Mouse (Mus musculus) lung, adult 2 months (tissue): Measurements from ENCODE around the gene Stx2. TPM values are rescaled to one million over a fixed set of nuclear protein-coding genes. Genes with fewer than 3 reads are reported as not detected.
A peak's percentile ranks its signal among the peaks of the same experiment; 100 is the strongest.

Experiments used
- DNase-seq: peaks from one replicate; pipeline ENCODE4 v3.0.0; 2022
- H3K4me1 ChIP-seq: fragments of 200-500 bp; 2 replicates; pipeline ENCODE4 v1.6.1; 2011; ENCODE audit warnings: low read length; ENCODE audit not compliant: control insufficient read depth, insufficient read depth
- H3K4me3 ChIP-seq: fragments of 200-500 bp; replicated peaks from 2 replicates; pipeline ENCODE3; 2011; ENCODE audit warnings: low read depth, mild to moderate bottlenecking, control low read depth, low read length; ENCODE audit errors: extremely low read depth
- CTCF ChIP-seq: fragments of 200-500 bp; IDR thresholded peaks from 2 replicates; pipeline ENCODE4 v1.5.1; 2011; ENCODE audit warnings: mild to moderate bottlenecking, low read length, control low read depth; ENCODE audit not compliant: insufficient read depth
- POLR2A ChIP-seq: fragments of 200-500 bp; IDR thresholded peaks from 2 replicates; pipeline ENCODE4 v1.6.1; 2011; ENCODE audit warnings: low read depth, mild to moderate bottlenecking, control low read depth, low read length, borderline replicate concordance; ENCODE audit errors: extremely low read depth
- WGBS: fragments of 180-500 bp; shearing (Covaris S2); methylation state at CpG from one replicate; pipeline ENCODE4 v1.1.7; 2018; 5-methylcytosine and 5-hydroxymethylcytosine counted together
- polyA plus RNA-seq: library from polyadenylated mRNA; depleted of rRNA; stranded (reverse); fragments of >200 nt; gene quantifications from 2 replicates; pipeline ENCODE4 v1.2.3, GENCODE M21; 2012

Stx2 gene
- polyA plus RNA-seq, 1 experiment = 26.9 TPM

GRCm38 (mm10) chr5:129015540-129015939 lies 7.2 kb upstream of the Stx2 start:
- WGBS = 84% methylated on average over 5 of the region's 5 CpGs
- no peak for DNase-seq
- Histone ChIP-seq H3K4me3 (no peak overlapping the region), H3K4me1 (0 out of 2 replicates have a peak, but pooled peaks cover 3% of the 10 kb centered on the region)
- TF ChIP-seq CTCF (no peak), POLR2A (no peak)

- no peak for DNase-seq
- H3K4me1 ChIP-seq = 0 out of 2 replicates have a peak, but pooled peaks cover 3% of the 10 kb centered on the region
- 70% methylated on average over 3 of the region's 3 CpGs for WGBS
- TF ChIP-seq POLR2A = no peak
- no peak for TF ChIP-seq CTCF
- no peak overlapping the region for H3K4me3 ChIP-seq
Observed at GRCm38 (mm10) chr5:129015020-129015419, 6.6 kb upstream of the Stx2 start.

GRCm38 (mm10) chr5:129010937-129011336 lies 2.6 kb upstream of the Stx2 start:
- DNase-seq = no peak
- Histone ChIP-seq H3K4me3 (no peak overlapping the region), H3K4me1 (peaks cover 2% of the 10 kb centered on the region)
- 86% methylated on average over 2 of the region's 2 CpGs for WGBS
- TF ChIP-seq POLR2A = no peak
- no peak for TF ChIP-seq CTCF

GRCm38 (mm10) chr5:129009577-129009976 lies 1.2 kb upstream of the Stx2 start:
- no peak overlapping the region for H3K4me3 ChIP-seq
- H3K4me1 ChIP-seq = peaks cover 2% of the 10 kb centered on the region
- TF ChIP-seq POLR2A (no peak), CTCF (no peak)
- DNase-seq = no peak
- WGBS = 72% methylated on average over 3 of the region's 3 CpGs

GRCm38 (mm10) chr5:129008008-129008407 lies 366 bp downstream of the Stx2 start:
- under 1% methylated on average over 18 of the region's 18 CpGs for WGBS
- DNase-seq = peak; percentile 21
- H3K4me3 ChIP-seq = peak overlapping the region; percentile 67
- peaks cover 2% of the 10 kb centered on the region for H3K4me1 ChIP-seq
- TF ChIP-seq CTCF (no peak), POLR2A (no peak)

GRCm38 (mm10) chr5:129007105-129007957 lies 1.0 kb downstream of the Stx2 start:
- DNase-seq = no peak
- 55% methylated on average over 14 of the region's 14 CpGs for WGBS
- TF ChIP-seq CTCF (no peak), POLR2A (no peak)

GRCm38 (mm10) chr5:129006031-129006788 lies 2.2 kb downstream of the Stx2 start:
- DNase-seq = no peak
- TF ChIP-seq CTCF (no peak), POLR2A (no peak)
- WGBS = 53% methylated on average over 18 of the region's 18 CpGs
- peaks cover 6% of the 10 kb centered on the region for H3K4me1 ChIP-seq
- no peak overlapping the region for H3K4me3 ChIP-seq

More at GRCm38 (mm10) chr5:129007105-129007957, 1.0 kb downstream of the Stx2 start:
- Histone ChIP-seq H3K4me3 (peak overlapping the region; percentile 67), H3K4me1 (peaks cover 6% of the 10 kb centered on the region)

- Histone ChIP-seq H3K4me1 (peaks cover 6% of the 10 kb centered on the region), H3K4me3 (no peak overlapping the region)
- no peak for TF ChIP-seq POLR2A
- 58% methylated on average over 3 of the region's 3 CpGs for WGBS
- DNase-seq = no peak
Observed at GRCm38 (mm10) chr5:129005416-129005815, 3.0 kb downstream of the Stx2 start.

- TF ChIP-seq CTCF (no peak), POLR2A (no peak)
- peaks cover 6% of the 10 kb centered on the region for H3K4me1 ChIP-seq
- H3K4me3 ChIP-seq = no peak overlapping the region
- 24% methylated on average over 14 of the region's 14 CpGs for WGBS
- no peak for DNase-seq
Observed at GRCm38 (mm10) chr5:129002571-129003011, 5.8 kb downstream of the Stx2 start.
